Mouse (Mus musculus) cerebellum, adult 2 months (tissue): Measurements from ENCODE around the gene Rbl1. TPM values are rescaled to one million over a fixed set of nuclear protein-coding genes. Genes with fewer than 3 reads are reported as not detected.
"Not testable (repeated sequence)": the region's sequence is repeated elsewhere in the genome, so short reads cannot be mapped to it uniquely, and the experiment has no call there.

Source experiments
- DNase-seq, 2 experiments: peaks; one replicate each; pipeline ENCODE4 v3.0.0; 2021
- H3K27ac ChIP-seq: fragments of 200-500 bp; 2 replicates; pipeline ENCODE4 v1.5.1; 2012; ENCODE audit warnings: low read length, control low read depth, inconsistent platforms; ENCODE audit not compliant: insufficient read depth
- H3K27me3 ChIP-seq: fragments of 200-500 bp; 2 replicates; pipeline ENCODE4 v1.6.1; 2012; ENCODE audit warnings: inconsistent platforms, mild to moderate bottlenecking, low read length, moderate library complexity; ENCODE audit not compliant: control insufficient read depth, insufficient read depth
- H3K4me1 ChIP-seq: fragments of 200-500 bp; 2 replicates; pipeline ENCODE4 v1.6.1; 2011; ENCODE audit warnings: low read length; ENCODE audit not compliant: control insufficient read depth, insufficient read depth
- H3K4me3 ChIP-seq: fragments of 200-500 bp; replicated peaks from 2 replicates; pipeline ENCODE3; 2011; ENCODE audit warnings: mild to moderate bottlenecking, low read depth, low read length, control low read depth; ENCODE audit not compliant: insufficient read depth
- CTCF ChIP-seq: fragments of 200-500 bp; IDR thresholded peaks from 2 replicates; pipeline ENCODE4 v1.5.1; 2011; ENCODE audit warnings: low read depth, mild to moderate bottlenecking, control low read depth, low read length, moderate library complexity, borderline replicate concordance; ENCODE audit not compliant: insufficient read depth
- POLR2A ChIP-seq: fragments of 200-500 bp; IDR thresholded peaks from 2 replicates; pipeline ENCODE4 v1.6.1; 2011; ENCODE audit warnings: low read length, control low read depth, borderline replicate concordance; ENCODE audit not compliant: insufficient read depth
- WGBS: fragments of 180-500 bp; shearing (Covaris S2); methylation state at CpG from one replicate; pipeline ENCODE4 v1.1.7; 2018; 5-methylcytosine and 5-hydroxymethylcytosine counted together
- polyA plus RNA-seq: library from polyadenylated mRNA; depleted of rRNA; stranded (reverse); fragments of >200 nt; gene quantifications from 2 replicates; pipeline ENCODE4 v1.2.3, GENCODE M21; 2012; rRNA removed

The Rbl1 gene
- polyA plus RNA-seq, result 2.8 and 3.1 TPM in 2 replicates

DNA sequence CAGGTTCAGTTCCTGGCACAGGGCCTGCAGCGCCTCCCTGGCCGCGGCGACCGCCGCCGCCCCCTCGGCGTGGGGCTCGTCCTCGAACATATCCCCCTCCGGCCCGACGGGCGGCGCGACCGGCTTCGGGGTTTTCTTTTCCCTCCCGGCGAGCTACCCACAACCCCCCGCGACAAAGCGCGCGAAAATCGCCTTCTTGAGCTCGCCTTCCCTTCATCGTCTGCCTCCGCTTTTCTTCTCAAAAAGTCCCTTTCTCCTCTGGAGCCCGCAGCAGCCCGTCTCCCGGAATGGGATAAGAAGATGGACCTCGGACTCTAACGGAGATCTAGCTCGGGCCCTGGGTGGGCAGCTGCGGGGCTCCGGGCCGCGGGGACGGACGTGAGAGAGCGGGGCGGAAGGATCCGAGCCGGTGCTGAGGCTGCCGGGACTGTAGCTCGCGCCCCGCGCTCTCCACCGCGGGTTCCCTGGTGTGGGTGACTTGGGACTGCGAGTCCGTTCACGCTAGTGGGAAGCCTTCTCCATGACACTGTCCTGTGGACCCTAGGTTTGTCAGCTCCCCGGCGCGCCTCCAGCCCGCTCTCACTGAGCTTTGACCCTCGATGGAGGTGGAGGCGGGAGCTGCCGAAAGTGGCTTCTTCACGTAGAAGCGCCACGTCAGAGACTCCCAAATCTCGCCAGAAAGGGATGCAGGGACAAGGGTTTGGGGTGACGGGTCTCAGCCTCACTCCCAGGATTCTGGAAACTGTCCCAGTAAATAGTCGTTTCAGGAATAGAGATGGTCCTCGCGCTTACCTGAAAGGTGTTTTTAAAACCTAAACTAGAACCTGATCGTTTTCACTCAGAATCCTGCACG lies at the start of gene Rbl1:
Rbl1 (minus strand) TSS at position 169 of the 853 bp plus-strand sequence.
- Histone ChIP-seq H3K27ac (peak within 1 kb of the TSS; percentile 96), H3K4me1 (no peaks in the 10 kb centered on the region), H3K27me3 (no peaks in the 10 kb centered on the region), H3K4me3 (peak within 1 kb of the TSS; percentile 96)
- peak; percentile 89 to 95 for DNase-seq
- WGBS, result 1% methylated on average over 73 of the region's 73 CpGs
- peak; percentile 87; the same call in 1 of the 2 replicates for TF ChIP-seq POLR2A
- no peak for TF ChIP-seq CTCF

DNA sequence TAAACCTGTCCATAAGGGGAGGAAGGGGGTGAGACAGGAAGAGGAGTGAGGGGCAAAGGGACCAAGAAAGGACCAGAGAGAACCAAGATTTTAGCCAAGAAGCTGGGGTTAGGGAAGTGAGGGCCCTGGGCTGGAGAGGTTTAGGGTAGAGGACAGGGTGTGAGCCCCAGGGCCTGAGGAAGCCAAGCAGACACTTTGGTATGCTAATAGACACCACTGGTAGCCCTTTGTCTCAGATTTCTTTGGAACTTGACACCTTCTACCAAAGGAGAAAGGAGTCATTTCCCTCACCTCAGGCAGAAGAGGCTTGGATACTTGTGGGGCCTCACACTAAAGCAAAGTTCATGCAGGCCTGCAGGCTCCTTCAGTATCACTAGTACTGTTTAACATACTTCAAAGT lies 43.8 kb upstream of the Rbl1 start:
- H3K27ac ChIP-seq, result no peak overlapping the region
- TF ChIP-seq POLR2A (no peak), CTCF (no peak)
- H3K4me3 ChIP-seq, result no peak overlapping the region
- DNase-seq, result no peak
- no peaks in the 10 kb centered on the region for H3K27me3 ChIP-seq
- H3K4me1 ChIP-seq, result no peaks in the 10 kb centered on the region

DNA sequence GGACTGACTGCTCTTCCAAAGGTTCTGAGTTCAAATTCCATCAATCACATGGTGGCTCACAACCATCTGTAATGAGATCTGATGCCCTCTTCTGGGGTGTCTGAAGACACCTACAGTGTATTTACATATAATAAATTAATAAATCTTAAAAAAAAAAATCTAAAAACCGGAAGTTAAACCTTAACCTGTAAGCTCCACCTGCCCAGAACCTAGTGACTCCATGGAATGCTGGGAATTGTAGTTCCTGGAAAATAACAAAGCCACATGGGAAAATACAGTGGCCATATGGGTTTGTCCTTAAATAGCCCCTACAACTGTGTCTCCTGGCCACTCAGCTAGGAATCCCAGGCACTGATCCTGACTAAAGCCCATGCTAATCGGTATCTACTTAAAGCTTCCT lies 41.3 kb upstream of the Rbl1 start:
- TF ChIP-seq POLR2A (no peak), CTCF (no peak)
- Histone ChIP-seq H3K4me1 (no peaks in the 10 kb centered on the region), H3K4me3 (no peak overlapping the region), H3K27ac (no peak overlapping the region), H3K27me3 (no peaks in the 10 kb centered on the region)
- WGBS, result 59% methylated on average over 2 of the region's 2 CpGs
- no peak for DNase-seq

DNA sequence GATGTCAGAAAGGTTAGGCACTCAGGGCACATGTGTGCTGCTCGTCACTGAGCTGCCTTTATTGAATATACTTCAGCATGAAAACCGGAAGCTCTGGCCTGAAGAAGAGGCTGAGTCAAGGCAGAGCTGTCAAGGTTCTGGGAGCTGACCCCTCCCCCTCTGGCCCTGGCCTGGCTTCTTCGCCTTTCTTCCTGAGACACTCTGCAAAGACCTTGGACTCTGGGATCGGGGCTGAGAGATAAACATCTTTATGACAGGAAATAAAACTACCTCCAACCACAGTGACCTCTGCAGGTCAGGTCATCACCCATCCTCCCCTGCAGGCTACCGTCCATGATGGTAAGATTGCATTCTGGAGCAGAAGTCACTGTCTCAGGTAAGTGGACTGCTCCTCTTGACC lies 40.7 kb upstream of the Rbl1 start:
- TF ChIP-seq POLR2A (no peak), CTCF (no peak)
- no peak for DNase-seq
- Histone ChIP-seq H3K27ac (no peak overlapping the region), H3K4me3 (no peak overlapping the region), H3K4me1 (no peaks in the 10 kb centered on the region), H3K27me3 (no peaks in the 10 kb centered on the region)
- WGBS, result 58% methylated on average over 5 of the region's 5 CpGs

DNA sequence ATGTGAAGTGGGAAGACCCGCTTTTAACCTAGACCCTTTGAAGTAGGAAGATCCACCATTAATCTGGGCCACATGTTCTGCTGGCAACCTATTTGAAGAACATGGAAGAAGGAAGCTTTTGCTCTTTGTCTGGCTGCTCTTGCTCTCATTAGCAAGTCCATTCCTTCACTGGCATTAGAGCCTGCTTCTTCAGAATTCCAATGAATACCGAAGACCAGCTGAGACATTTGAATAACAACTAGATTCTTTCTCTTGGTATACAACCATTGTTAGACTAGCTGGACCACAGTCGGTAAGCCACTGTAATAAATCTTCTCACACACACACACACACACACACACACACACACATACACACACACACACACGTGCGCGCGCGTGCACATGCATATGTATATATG lies 31.6 kb upstream of the Rbl1 start:
- WGBS, result 84% methylated on average over 8 of the region's 8 CpGs
- TF ChIP-seq POLR2A (no peak), CTCF (no peak)
- Histone ChIP-seq H3K27me3 (no peaks in the 10 kb centered on the region), H3K27ac (no peak overlapping the region), H3K4me1 (no peaks in the 10 kb centered on the region), H3K4me3 (no peak overlapping the region)
- no peak for DNase-seq

DNA sequence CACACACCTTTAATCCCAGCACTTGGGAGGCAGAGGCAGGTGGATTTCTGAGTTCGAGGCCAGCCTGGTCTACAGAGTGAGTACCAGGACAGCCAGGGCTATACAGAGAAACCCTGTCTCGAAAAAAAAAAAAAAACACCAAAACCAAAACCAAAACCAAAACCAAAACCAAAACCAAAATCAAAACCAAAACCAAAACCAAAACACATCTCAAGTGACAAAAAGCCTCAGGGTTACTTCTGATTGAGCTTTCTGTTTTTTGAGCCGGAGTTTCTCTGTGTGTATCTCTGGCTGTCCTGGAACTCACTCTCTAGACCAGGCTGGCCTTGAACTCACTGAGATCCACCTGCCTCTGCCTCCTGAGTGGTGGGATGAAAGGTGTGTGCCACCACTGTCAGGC lies 17.6 kb upstream of the Rbl1 start:
- H3K4me3 ChIP-seq, H3K27ac ChIP-seq, H3K27me3 ChIP-seq, DNase-seq, H3K4me1 ChIP-seq: not testable (repeated sequence)
- WGBS, result 89% methylated on average over 3 of the region's 3 CpGs

DNA sequence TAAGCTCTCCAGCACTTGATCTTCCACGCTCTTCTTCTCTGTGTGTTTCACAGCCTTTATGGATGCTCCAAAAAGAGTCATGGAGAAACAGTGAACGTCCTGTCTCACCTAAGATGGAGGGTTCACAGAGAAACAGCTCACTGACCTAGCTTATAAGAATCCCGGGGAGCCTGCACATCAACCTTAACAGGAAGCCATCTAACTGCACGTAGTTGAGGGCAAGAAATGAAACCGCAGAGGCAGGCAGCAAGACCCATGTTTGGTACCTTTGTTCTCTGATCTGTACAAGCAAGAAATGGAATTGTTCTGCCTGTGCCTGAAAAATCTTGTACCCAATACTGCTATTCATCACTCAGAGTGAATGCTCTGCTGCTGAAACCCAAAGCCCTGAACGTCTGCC lies 15.8 kb upstream of the Rbl1 start:
- TF ChIP-seq CTCF (no peak), POLR2A (no peak)
- Histone ChIP-seq H3K27ac (no peak overlapping the region), H3K27me3 (no peaks in the 10 kb centered on the region), H3K4me1 (no peaks in the 10 kb centered on the region), H3K4me3 (no peak overlapping the region)
- 77% methylated on average over 6 of the region's 6 CpGs for WGBS
- DNase-seq, result no peak

DNA sequence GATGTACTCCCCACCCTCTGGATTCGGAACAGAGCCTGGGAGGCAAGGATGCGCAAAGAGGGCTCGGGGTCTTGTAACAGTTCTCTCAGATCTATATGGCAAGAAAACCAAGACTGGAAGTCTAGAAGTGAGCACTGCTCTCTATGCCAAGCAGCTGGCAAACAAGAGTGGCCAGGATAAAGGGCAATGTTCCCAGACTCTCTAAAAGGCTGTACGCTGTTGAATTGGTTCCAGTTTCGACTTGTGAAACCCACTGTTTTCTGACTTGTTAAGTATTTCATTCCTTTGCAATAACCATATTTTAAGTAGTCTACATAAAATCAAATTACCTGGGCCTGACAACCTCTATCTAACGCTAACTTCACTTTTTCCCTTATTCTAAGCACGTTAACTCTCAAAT lies 7.4 kb upstream of the Rbl1 start:
- WGBS, result 51% methylated on average over 7 of the region's 7 CpGs
- H3K4me1 ChIP-seq, result no peaks in the 10 kb centered on the region
- no peaks in the 10 kb centered on the region; the same call in 1 of the 2 replicates for H3K27me3 ChIP-seq
- TF ChIP-seq CTCF (no peak), POLR2A (no peak)
- no peak overlapping the region for H3K4me3 ChIP-seq
- no peak overlapping the region for H3K27ac ChIP-seq
- no peak for DNase-seq
